Mouse (Mus musculus): Measurements from ENCODE around the gene Gm21969. TPM values are rescaled to one million over a fixed set of nuclear protein-coding genes. Genes with fewer than 3 reads are reported as not detected.

Gene Gm21969
- polyA plus RNA-seq, 1 experiment, result not detected

DNA sequence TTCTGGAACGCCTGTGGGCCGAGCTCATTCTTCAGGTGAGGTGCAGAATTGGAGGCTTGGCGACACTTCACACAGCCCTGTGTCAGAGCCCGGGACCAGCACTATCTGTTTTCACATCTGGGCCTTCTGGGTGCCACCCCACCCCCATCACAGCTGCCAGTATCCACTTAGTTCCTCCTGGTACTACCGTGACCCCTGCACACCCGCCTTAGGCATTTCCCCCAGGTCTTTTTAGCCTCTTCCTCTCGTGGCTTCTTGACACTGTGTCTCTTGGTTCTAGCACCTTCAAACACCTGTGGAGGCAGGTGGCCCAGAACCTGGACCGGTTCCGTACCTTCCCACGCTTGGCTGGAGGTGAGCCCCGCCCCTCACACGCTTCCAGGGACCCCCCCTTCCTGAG lies 37.3 kb downstream of the Gm21969 start:
- no peaks in the 10 kb centered on the region for H3K4me1 ChIP-seq (ENCODE audit: control insufficient read depth, insufficient read depth, low read length)
- no peak overlapping the region for H3K4me3 ChIP-seq (replicated peaks; ENCODE audit: extremely low read depth, low read depth, low read length)
- 77% methylated on average over 12 of the region's 12 CpGs for WGBS
- no peak for DNase-seq
- no peak for TF ChIP-seq POLR2A (IDR thresholded peaks at IDR 0.05; ENCODE audit: borderline replicate concordance, extremely low read depth, low read depth, low read length)
- TF ChIP-seq CTCF (IDR thresholded peaks at IDR 0.05; ENCODE audit: insufficient read depth, low read length), result no peak

DNA sequence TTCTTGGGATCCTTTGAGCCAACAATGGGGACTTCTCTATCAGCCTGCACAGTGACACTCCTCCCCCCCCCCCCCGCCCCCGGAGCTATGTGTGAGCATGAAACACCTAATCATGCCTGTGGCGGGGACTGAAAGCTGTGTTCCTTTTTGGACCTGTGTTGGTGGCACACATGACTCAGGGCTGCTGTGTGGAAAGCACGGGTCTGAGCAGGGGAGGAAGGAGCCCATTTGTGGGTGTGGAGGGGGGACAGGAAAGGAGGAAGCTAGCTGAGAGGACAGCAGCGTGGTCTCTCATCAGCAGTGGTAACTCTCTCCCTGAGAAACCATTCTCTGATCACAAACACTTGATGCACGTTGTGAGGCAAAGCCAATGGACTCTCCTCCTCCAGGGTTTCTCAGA lies 37.8 kb downstream of the Gm21969 start:
- DNase-seq, result no peak
- WGBS, result 62% methylated on average over 6 of the region's 6 CpGs
- no peak for TF ChIP-seq POLR2A (IDR thresholded peaks at IDR 0.05; ENCODE audit: borderline replicate concordance, extremely low read depth, low read depth, low read length)
- TF ChIP-seq CTCF (IDR thresholded peaks at IDR 0.05; ENCODE audit: insufficient read depth, low read length), result no peak
- H3K4me3 ChIP-seq (replicated peaks; ENCODE audit: extremely low read depth, low read depth, low read length), result no peak overlapping the region
- H3K4me1 ChIP-seq (ENCODE audit: control insufficient read depth, insufficient read depth, low read length), result no peaks in the 10 kb centered on the region

DNA sequence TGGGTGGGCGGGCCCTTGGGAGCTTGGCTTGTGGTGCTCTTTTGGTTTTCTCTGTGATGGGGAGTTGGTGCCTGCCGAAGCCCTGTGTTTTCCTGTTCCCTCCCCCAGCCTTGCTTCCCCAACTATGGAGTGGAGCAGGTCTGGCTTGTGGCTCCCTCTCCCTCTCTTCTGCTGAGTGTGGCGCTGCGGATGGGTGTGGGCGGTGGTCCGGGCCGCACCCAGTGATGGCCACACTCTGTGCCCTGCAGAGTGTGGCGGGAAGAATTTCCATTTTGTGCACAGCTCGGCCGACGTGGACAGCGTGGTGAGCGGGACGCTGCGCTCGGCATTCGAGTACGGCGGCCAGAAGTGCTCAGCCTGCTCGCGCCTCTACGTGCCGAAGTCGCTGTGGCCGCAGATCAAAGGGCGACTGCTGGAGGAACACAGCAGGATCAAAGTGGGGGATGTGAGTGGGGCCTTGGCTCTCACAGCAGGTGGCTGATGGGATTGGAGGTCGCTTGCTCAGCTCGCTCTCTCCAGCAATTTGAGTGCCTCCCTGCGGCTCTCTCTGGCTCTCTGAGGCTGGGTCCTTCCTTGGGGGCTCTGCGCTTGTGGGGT lies 38.9 kb downstream of the Gm21969 start:
- Histone ChIP-seq H3K4me3 (replicated peaks; ENCODE audit: extremely low read depth, low read depth, low read length) (no peak overlapping the region), H3K4me1 (ENCODE audit: control insufficient read depth, insufficient read depth, low read length) (no peaks in the 10 kb centered on the region)
- TF ChIP-seq CTCF (IDR thresholded peaks at IDR 0.05; ENCODE audit: insufficient read depth, low read length) (no peak), POLR2A (IDR thresholded peaks at IDR 0.05; ENCODE audit: borderline replicate concordance, extremely low read depth, low read depth, low read length) (no peak)
- DNase-seq, result no peak
- WGBS, result 26% methylated on average over 30 of the region's 30 CpGs

DNA sequence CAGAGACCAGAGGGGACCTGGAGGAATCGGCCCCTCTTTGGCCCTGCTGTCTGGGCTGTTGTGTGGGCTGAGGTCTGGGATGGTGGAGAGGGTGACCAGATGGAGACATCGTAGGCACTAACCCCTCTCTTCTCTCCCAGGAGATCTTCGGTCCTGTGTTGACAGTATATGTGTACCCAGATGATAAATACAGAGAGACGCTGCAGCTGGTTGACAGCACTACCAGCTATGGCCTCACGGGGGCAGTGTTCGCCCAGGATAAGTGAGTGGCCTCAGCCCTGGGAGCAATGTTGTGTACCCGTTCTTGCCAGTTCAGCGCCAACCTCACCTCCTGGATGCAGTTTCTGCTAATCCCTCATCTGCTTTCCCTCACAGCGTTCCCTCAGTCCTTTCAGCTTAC lies 41.0 kb downstream of the Gm21969 start:
- 17% methylated on average over 9 of the region's 9 CpGs for WGBS
- H3K4me1 ChIP-seq (ENCODE audit: control insufficient read depth, insufficient read depth, low read length), result no peaks in the 10 kb centered on the region
- peak; percentile 79 for DNase-seq

DNA sequence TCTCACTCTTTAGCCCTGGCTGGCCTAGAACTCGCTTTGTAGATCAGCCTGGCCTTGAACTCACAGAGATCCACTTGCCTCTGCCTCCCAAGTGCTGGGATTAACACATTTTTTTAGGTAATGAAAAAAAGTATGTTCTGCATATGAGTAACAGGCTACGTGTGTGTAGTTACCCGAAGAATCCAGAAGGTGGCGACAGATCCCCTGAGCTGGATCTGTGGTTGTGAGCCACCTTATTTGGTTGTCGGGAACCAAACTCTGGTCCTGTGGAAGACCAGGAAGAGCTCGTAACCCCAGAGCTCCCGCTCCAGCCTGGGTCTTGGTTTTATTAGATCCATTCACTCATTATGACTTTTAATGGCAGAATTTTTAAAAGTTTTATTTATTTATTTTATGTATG lies 43.9 kb downstream of the Gm21969 start:
- 0 out of 2 replicates have a peak, but pooled peaks have one; percentile 4 for TF ChIP-seq CTCF (IDR thresholded peaks at IDR 0.05; ENCODE audit: insufficient read depth, low read length)
- no peak for TF ChIP-seq POLR2A (IDR thresholded peaks at IDR 0.05; ENCODE audit: borderline replicate concordance, extremely low read depth, low read depth, low read length)
- DNase-seq, result no peak
- Histone ChIP-seq H3K4me1 (ENCODE audit: control insufficient read depth, insufficient read depth, low read length) (no peaks in the 10 kb centered on the region; the same call in 1 of the 2 replicates), H3K4me3 (replicated peaks; ENCODE audit: extremely low read depth, low read depth, low read length) (no peak overlapping the region)
- WGBS, result 88% methylated on average over 7 of the region's 7 CpGs

More for the DNA sequence above, 41.0 kb downstream of the Gm21969 start:
- no peak overlapping the region for H3K4me3 ChIP-seq (replicated peaks; ENCODE audit: extremely low read depth, low read depth, low read length)
- TF ChIP-seq POLR2A (IDR thresholded peaks at IDR 0.05; ENCODE audit: borderline replicate concordance, extremely low read depth, low read depth, low read length) (no peak), CTCF (IDR thresholded peaks at IDR 0.05; ENCODE audit: insufficient read depth, low read length) (peak; percentile 99)

DNA sequence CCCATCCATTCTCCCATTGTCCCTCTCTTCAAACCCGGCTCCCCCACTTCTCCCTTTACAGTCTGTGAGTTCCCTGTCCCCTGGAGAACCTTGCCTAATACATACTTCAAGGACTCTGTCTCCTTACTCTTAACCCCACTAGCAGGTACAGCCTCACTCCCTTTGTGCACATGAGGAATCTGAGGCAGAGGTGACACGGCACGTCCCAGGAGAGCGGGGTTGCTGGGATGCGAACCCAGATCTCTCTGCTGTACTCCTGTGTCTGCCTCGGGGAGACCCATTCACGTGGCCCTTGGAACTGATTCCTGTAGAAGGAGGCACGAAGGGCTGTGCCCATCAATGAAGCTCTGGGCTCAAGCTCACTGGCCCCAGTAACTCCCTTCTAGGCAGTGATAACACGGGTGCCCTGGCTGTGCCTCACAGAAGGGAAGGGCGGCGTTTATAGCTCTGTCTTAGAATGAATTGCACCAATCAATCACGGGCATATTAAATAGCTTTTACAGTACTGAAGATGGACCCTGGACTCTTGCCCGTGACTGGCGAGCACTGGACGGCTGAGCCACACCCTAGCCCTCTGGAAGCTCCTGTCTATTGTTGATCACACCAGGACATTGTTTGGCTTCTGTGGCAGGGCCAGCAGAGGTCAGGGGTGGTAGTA lies 47.2 kb downstream of the Gm21969 start:
- 64% methylated on average over 15 of the region's 15 CpGs for WGBS
- DNase-seq, result no peak
- H3K4me1 ChIP-seq (ENCODE audit: control insufficient read depth, insufficient read depth, low read length), result no peaks in the 10 kb centered on the region; the same call in 1 of the 2 replicates
- TF ChIP-seq POLR2A (IDR thresholded peaks at IDR 0.05; ENCODE audit: borderline replicate concordance, extremely low read depth, low read depth, low read length) (no peak), CTCF (IDR thresholded peaks at IDR 0.05; ENCODE audit: insufficient read depth, low read length) (no peak)
- H3K4me3 ChIP-seq (replicated peaks; ENCODE audit: extremely low read depth, low read depth, low read length), result no peak overlapping the region

DNA sequence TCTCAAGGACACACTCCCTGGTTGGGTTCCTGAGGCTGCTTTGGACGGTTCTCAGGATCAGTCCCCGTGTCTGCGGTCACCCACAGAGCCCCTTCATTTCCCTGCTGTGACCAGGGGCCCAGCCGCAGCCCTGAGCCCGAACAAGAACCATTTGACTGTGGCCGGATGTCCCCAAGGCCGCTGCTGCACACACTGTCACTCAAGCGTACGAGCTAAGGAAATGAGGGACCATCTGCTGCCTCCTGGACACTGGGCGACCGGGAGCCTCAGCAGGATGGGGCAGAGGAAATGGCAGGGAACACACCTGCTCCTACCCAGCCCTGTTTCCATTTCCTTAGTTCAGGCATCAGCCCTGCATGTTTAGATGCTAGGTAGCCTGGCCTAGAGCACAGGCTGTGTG lies 47.9 kb downstream of the Gm21969 start:
- no peak overlapping the region for H3K4me3 ChIP-seq (replicated peaks; ENCODE audit: extremely low read depth, low read depth, low read length)
- DNase-seq, result no peak
- 43% methylated on average over 11 of the region's 11 CpGs for WGBS
- H3K4me1 ChIP-seq (ENCODE audit: control insufficient read depth, insufficient read depth, low read length), result no peaks in the 10 kb centered on the region; the same call in 1 of the 2 replicates
- TF ChIP-seq POLR2A (IDR thresholded peaks at IDR 0.05; ENCODE audit: borderline replicate concordance, extremely low read depth, low read depth, low read length) (no peak), CTCF (IDR thresholded peaks at IDR 0.05; ENCODE audit: insufficient read depth, low read length) (no peak)

DNA sequence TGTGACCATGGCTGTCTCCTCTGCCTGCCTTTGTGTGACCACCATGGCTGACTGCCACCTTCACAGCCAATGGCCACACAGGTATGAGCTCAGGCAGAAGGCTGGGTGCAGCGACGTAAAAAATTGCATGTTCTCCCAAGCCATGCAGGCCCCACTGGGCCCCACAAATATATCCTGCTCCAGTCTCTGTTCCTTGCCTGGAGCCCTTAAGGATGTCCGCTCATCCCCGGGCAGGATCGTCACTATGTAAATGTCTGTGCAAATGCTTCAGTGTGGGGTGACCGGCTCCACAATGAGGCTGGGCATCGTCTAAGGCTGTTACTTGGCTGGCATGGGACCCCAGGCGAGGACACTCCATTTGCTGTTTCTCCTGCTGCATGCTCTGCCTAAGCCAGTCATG lies 50.3 kb downstream of the Gm21969 start, which contains the start of gene Tas1r2:
TSS of gene Tas1r2 (plus strand) at position 301 of the 400 bp plus-strand sequence.
- TF ChIP-seq CTCF (IDR thresholded peaks at IDR 0.05; ENCODE audit: insufficient read depth, low read length) (no peak), POLR2A (IDR thresholded peaks at IDR 0.05; ENCODE audit: borderline replicate concordance, extremely low read depth, low read depth, low read length) (no peak)
- Histone ChIP-seq H3K4me3 (replicated peaks; ENCODE audit: extremely low read depth, low read depth, low read length) (no peak within 1 kb of the TSS), H3K4me1 (ENCODE audit: control insufficient read depth, insufficient read depth, low read length) (no peaks in the 10 kb centered on the region; the same call in 1 of the 2 replicates)
- DNase-seq, result no peak
- 81% methylated on average over 8 of the region's 8 CpGs for whole genome bisulfite sequencing

DNA sequence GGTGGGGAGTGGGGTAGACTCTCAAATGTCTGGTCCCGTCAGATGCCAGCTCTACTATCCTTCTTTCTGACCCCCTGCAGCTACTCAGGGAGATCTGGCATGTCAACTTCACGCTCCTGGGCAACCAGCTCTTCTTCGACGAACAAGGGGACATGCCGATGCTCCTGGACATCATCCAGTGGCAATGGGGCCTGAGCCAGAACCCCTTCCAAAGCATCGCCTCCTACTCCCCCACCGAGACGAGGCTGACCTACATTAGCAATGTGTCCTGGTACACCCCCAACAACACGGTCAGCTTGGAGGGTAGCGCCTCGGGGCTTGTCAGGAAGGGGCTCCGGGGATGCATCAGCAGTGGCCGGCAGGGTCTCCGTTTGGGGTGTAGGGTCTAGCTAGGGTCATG lies 58.9 kb downstream of the Gm21969 start:
- DNase-seq, result no peak
- Histone ChIP-seq H3K4me1 (ENCODE audit: control insufficient read depth, insufficient read depth, low read length) (no peaks in the 10 kb centered on the region), H3K4me3 (replicated peaks; ENCODE audit: extremely low read depth, low read depth, low read length) (no peak overlapping the region)
- WGBS, result 80% methylated on average over 14 of the region's 14 CpGs
- TF ChIP-seq CTCF (IDR thresholded peaks at IDR 0.05; ENCODE audit: insufficient read depth, low read length) (no peak), POLR2A (IDR thresholded peaks at IDR 0.05; ENCODE audit: borderline replicate concordance, extremely low read depth, low read depth, low read length) (no peak)

DNA sequence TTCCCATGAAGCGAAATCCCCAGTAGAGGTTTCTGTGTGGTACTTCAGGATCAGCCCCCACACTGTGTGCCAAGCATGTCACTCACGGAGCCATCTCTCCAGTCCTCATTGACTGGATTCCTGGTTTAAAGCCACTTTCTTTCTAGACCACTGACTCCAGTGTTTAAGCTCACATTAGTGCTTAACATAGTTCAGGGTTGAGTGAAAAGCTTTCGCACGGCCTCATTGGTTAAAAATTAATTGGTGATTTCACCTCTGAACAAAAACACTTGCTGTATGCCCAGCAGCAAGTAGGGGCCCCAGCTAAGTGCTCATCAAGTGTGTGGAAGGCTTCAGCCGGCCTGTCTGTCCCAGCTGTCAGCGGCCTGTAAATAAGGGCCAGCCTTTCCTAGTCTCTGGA lies 64.6 kb downstream of the Gm21969 start:
- TF ChIP-seq CTCF (IDR thresholded peaks at IDR 0.05; ENCODE audit: insufficient read depth, low read length), result no peak
- WGBS, result 73% methylated on average over 6 of the region's 6 CpGs
- no peak for DNase-seq
- Histone ChIP-seq H3K4me3 (replicated peaks; ENCODE audit: extremely low read depth, low read depth, low read length) (no peak overlapping the region), H3K4me1 (ENCODE audit: control insufficient read depth, insufficient read depth, low read length) (no peaks in the 10 kb centered on the region)
